Mouse (Mus musculus): ENCODE measurements around the gene Lyl1. TPM values are rescaled to one million over a fixed set of nuclear protein-coding genes. Genes with fewer than 3 reads are reported as not detected.
A peak's percentile ranks its signal among the peaks of the same experiment; 100 is the strongest.

Gene Lyl1
- polyA plus RNA-seq, 1 experiment from 2014 or later = 12.0 TPM

GRCm38 (mm10) chr8:84658951-84659350 is 42.3 kb upstream of the Lyl1 start:
- Histone ChIP-seq H3K27ac (ENCODE audit: low read length) (peak overlapping the region; percentile 90), H3K4me3 (ENCODE audit: low read length) (no peak overlapping the region), H3K27me3 (ENCODE audit: control insufficient read depth, insufficient read depth, low read length) (no peaks in the 10 kb centered on the region), H3K9me3 (replicated peaks; ENCODE audit: control insufficient read depth, low read length) (no peaks in the 10 kb centered on the region), H3K9ac (ENCODE audit: low read length) (no peak overlapping the region), H3K4me2 (ENCODE audit: low read depth, low read length) (no peak overlapping the region), H3K36me3 (ENCODE audit: control insufficient read depth, insufficient read depth) (no peaks in the 10 kb centered on the region), H3K4me1 (ENCODE audit: control insufficient read depth, insufficient read depth, low read length) (peaks cover 47% of the 10 kb centered on the region)
- ATAC-seq (replicated peaks; ENCODE audit: extremely low read depth, insufficient read depth, low FRiP score) = no peak
- WGBS = 40% methylated on average over 1 of the region's 1 CpGs

DNA sequence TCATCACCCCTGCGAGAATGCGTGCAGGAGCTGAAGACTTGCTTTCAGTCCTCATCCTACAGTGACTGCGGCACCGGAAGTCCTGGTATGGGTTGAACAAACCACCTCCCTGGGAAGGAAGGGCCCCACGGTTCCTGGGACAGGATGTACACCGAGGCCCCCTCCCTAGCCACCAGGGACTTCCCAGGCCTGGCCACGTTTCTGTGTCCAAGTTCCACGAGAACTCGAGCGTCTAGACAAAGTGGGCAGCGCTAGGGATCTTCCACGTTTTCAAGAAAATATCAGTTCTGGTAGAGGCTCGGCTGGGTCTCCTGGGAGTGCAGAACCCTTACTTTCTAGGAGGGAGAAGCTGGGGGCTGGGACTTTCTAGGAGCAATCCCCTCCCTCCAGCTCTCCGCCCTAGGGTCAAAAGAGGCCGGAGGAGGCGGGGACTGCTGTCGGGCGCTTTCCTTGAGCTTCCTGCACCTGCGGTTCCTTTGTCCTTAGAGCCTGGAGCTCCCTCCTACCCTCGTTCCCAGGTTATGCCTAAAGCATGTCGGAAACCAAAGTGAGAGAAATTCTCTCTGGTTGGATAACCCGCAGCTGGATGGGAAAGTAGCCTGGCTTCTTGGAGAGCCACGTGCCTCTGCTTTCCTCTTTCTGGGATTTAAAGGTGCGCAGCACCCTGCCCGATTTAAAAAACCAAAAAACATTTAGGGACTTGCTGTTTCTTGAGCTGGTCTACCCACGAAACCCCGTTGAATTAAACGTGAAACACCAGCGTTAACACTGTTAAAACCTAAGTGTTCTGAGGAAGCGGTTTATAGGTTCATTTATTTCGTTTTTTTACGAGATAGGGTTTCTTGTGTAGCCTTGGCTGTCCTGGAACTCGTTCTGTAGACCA is 41.1 kb upstream of the Lyl1 start:
- 3% methylated on average over 33 of the region's 33 CpGs for WGBS
- peak overlapping the region; percentile 76 for H3K4me3 ChIP-seq (ENCODE audit: low read length)
- H3K4me1 ChIP-seq (ENCODE audit: control insufficient read depth, insufficient read depth, low read length) = peaks cover 43% of the 10 kb centered on the region
- no peak for ATAC-seq (replicated peaks; ENCODE audit: extremely low read depth, insufficient read depth, low FRiP score)
- H3K27me3 ChIP-seq (ENCODE audit: control insufficient read depth, insufficient read depth, low read length) = no peaks in the 10 kb centered on the region
- H3K9me3 ChIP-seq (replicated peaks; ENCODE audit: control insufficient read depth, low read length) = no peaks in the 10 kb centered on the region
- peak overlapping the region; percentile 90 for H3K27ac ChIP-seq (ENCODE audit: low read length)
- peak overlapping the region; percentile 89 for H3K9ac ChIP-seq (ENCODE audit: low read length)
- H3K36me3 ChIP-seq (ENCODE audit: control insufficient read depth, insufficient read depth) = no peaks in the 10 kb centered on the region
- H3K4me2 ChIP-seq (ENCODE audit: low read depth, low read length) = peak overlapping the region; percentile 86

DNA sequence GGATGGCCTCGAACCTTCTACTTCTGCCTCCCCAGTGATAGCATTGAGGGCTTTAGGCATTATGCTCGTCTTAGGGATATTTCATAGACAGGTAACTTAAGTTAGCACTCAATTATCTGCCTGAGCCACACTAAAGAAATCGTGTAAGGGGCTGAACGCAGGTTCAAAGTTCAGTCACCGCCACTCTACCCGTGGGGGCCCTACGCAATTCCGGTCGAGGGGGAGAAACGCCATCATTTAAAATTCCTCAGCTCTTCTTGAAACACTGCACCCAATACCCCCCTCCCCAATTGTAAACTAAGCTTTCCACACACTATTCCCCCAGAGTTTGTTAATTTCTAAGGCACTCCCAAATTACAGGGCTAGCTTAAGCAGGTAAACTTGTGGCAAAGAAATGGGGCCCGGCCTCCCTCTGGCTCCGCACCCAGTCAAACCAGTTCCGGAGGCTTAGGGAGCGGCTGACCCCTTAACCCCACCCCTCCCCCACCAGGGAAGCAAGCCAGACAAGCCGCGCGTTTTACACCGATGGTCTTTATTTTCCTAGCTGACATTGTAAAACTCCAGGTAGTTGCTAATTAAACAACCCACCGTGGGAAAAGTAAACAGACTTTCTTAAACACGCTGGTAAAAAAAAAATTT is 40.3 kb upstream of the Lyl1 start:
- Histone ChIP-seq H3K27ac (ENCODE audit: low read length) (peak overlapping the region; percentile 90), H3K4me3 (ENCODE audit: low read length) (peak overlapping the region; percentile 76), H3K9me3 (replicated peaks; ENCODE audit: control insufficient read depth, low read length) (no peaks in the 10 kb centered on the region), H3K9ac (ENCODE audit: low read length) (peak overlapping the region; percentile 89), H3K36me3 (ENCODE audit: control insufficient read depth, insufficient read depth) (no peaks in the 10 kb centered on the region), H3K27me3 (ENCODE audit: control insufficient read depth, insufficient read depth, low read length) (no peaks in the 10 kb centered on the region), H3K4me2 (ENCODE audit: low read depth, low read length) (peak overlapping the region; percentile 86), H3K4me1 (ENCODE audit: control insufficient read depth, insufficient read depth, low read length) (peaks cover 44% of the 10 kb centered on the region)
- ATAC-seq (replicated peaks; ENCODE audit: extremely low read depth, insufficient read depth, low FRiP score) = no peak
- 2% methylated on average over 20 of the region's 20 CpGs for WGBS

DNA sequence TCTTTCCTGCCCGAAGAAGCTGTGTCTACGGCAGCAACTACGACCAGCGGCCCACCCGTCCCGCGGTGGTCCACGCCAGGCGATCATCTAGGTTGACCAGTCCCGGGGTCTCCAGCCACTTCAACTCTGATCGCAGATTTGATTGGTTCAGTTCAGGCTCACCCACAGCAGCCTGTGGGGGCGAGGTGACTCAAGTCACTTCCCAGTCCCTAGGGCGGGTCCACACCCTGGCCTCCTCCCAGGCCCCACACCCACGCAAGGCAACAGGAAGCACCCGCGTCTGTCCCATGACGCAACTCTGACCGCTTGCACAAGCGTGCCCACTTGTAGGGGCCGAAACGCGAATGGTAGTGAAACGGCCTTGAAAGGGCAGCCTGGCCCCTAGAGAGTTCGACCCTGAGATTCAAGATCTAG is 39.8 kb upstream of the Lyl1 start:
- H3K4me1 ChIP-seq (ENCODE audit: control insufficient read depth, insufficient read depth, low read length) = peaks cover 41% of the 10 kb centered on the region
- WGBS = 0% methylated on average over 24 of the region's 24 CpGs

DNA sequence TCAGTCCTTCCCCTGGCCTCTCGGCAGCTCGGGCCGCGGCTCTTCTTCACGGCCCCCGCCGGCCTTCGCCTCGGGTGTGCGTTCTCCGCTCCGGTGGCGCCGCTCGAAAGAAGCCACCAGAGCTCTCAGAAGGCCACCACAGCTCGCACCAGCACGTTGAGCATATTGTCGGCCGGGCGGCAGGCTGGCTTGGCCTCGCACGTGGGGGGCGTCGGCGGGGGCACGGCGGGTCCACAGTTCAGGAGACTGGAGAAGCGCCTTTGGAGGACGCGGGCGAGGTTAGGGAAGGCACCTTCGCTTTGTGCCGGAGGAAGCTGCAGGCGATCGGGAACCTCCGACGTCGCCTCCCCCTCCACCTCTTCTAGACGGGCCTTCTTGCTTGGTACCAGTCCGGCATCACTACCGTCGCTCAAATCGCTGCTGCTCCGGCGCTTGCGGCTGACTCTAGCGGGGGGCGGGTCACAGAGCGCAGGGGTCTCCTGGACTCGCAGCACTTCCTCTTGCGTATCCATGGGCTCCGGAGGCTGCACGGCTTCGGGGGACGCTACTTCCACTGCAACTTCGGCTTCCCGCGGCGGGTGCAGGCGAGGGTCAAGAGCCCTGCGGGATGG is 39.2 kb upstream of the Lyl1 start:
- H3K36me3 ChIP-seq (ENCODE audit: control insufficient read depth, insufficient read depth) = no peaks in the 10 kb centered on the region
- no peaks in the 10 kb centered on the region for H3K9me3 ChIP-seq (replicated peaks; ENCODE audit: control insufficient read depth, low read length)
- no peaks in the 10 kb centered on the region for H3K27me3 ChIP-seq (ENCODE audit: control insufficient read depth, insufficient read depth, low read length)
- H3K4me3 ChIP-seq (ENCODE audit: low read length) = peak overlapping the region; percentile 76
- under 1% methylated on average over 61 of the region's 61 CpGs for WGBS
- peak overlapping the region; percentile 90 for H3K27ac ChIP-seq (ENCODE audit: low read length)
- H3K4me2 ChIP-seq (ENCODE audit: low read depth, low read length) = peak overlapping the region; percentile 86
- ATAC-seq (replicated peaks; ENCODE audit: extremely low read depth, insufficient read depth, low FRiP score) = 0 out of 2 replicates have a peak, but pooled peaks have one; percentile 3
- peak overlapping the region; percentile 89 for H3K9ac ChIP-seq (ENCODE audit: low read length)
- peaks cover 35% of the 10 kb centered on the region for H3K4me1 ChIP-seq (ENCODE audit: control insufficient read depth, insufficient read depth, low read length)

More for the DNA sequence above, 39.8 kb upstream of the Lyl1 start:
- Histone ChIP-seq H3K36me3 (ENCODE audit: control insufficient read depth, insufficient read depth) (no peaks in the 10 kb centered on the region), H3K27ac (ENCODE audit: low read length) (peak overlapping the region; percentile 90), H3K9me3 (replicated peaks; ENCODE audit: control insufficient read depth, low read length) (no peaks in the 10 kb centered on the region), H3K4me2 (ENCODE audit: low read depth, low read length) (peak overlapping the region; percentile 86), H3K4me3 (ENCODE audit: low read length) (peak overlapping the region; percentile 76), H3K27me3 (ENCODE audit: control insufficient read depth, insufficient read depth, low read length) (no peaks in the 10 kb centered on the region), H3K9ac (ENCODE audit: low read length) (peak overlapping the region; percentile 89)
- ATAC-seq (replicated peaks; ENCODE audit: extremely low read depth, insufficient read depth, low FRiP score) = peak; percentile 20; the same call in 1 of the 2 replicates

GRCm38 (mm10) chr8:84662581-84663065 is 38.6 kb upstream of the Lyl1 start, which contains the start of gene Ier2:
Gene Ier2, minus strand, starts transcription at chr8:84662852.
- peaks cover 30% of the 10 kb centered on the region for H3K4me1 ChIP-seq (ENCODE audit: control insufficient read depth, insufficient read depth, low read length)
- H3K27me3 ChIP-seq (ENCODE audit: control insufficient read depth, insufficient read depth, low read length) = no peaks in the 10 kb centered on the region
- H3K9me3 ChIP-seq (replicated peaks; ENCODE audit: control insufficient read depth, low read length) = no peaks in the 10 kb centered on the region
- ATAC-seq (replicated peaks; ENCODE audit: extremely low read depth, insufficient read depth, low FRiP score) = peak; percentile 76
- 0% methylated on average over 27 of the region's 27 CpGs for WGBS
- peak within 1 kb of the TSS; percentile 76 for H3K4me3 ChIP-seq (ENCODE audit: low read length)
- no peaks in the 10 kb centered on the region for H3K36me3 ChIP-seq (ENCODE audit: control insufficient read depth, insufficient read depth)
- H3K4me2 ChIP-seq (ENCODE audit: low read depth, low read length) = peak within 1 kb of the TSS; percentile 86
- peak within 1 kb of the TSS; percentile 90 for H3K27ac ChIP-seq (ENCODE audit: low read length)
- H3K9ac ChIP-seq (ENCODE audit: low read length) = peak within 1 kb of the TSS; percentile 89

GRCm38 (mm10) chr8:84663483-84664327 is 37.6 kb upstream of the Lyl1 start:
- Histone ChIP-seq H3K4me1 (ENCODE audit: control insufficient read depth, insufficient read depth, low read length) (peaks cover 28% of the 10 kb centered on the region), H3K9ac (ENCODE audit: low read length) (peak overlapping the region; percentile 80), H3K27ac (ENCODE audit: low read length) (peak overlapping the region; percentile 97), H3K4me2 (ENCODE audit: low read depth, low read length) (peak overlapping the region; percentile 86), H3K9me3 (replicated peaks; ENCODE audit: control insufficient read depth, low read length) (no peaks in the 10 kb centered on the region), H3K4me3 (ENCODE audit: low read length) (peak overlapping the region; percentile 76), H3K27me3 (ENCODE audit: control insufficient read depth, insufficient read depth, low read length) (no peaks in the 10 kb centered on the region), H3K36me3 (ENCODE audit: control insufficient read depth, insufficient read depth) (peaks cover 5% of the 10 kb centered on the region; the same call in 1 of the 2 replicates)
- peak; percentile 82 for ATAC-seq (replicated peaks; ENCODE audit: extremely low read depth, insufficient read depth, low FRiP score)
- 2% methylated on average over 43 of the region's 43 CpGs for WGBS
